Mouse (Mus musculus): Measurements from ENCODE around the gene Ccdc9. TPM values are rescaled to one million over a fixed set of nuclear protein-coding genes. Genes with fewer than 3 reads are reported as not detected.
"Not testable (repeated sequence)": the region's sequence is repeated elsewhere in the genome, so short reads cannot be mapped to it uniquely, and the experiment has no call there.

Ccdc9 gene
- total RNA-seq, 2 experiments from 2014 or later = 69.0 to 77.7 TPM

GRCm38 (mm10) chr7:16308093-16308492, 21.5 kb upstream of the Ccdc9 start, which contains the start of gene Bbc3:
Gene Bbc3, plus strand, starts transcription at chr7:16308393.
- not testable (repeated sequence) for DNase-seq

GRCm38 (mm10) chr7:16307141-16307540, 20.5 kb upstream of the Ccdc9 start:
- DNase-seq = not testable (repeated sequence)

GRCm38 (mm10) chr7:16299419-16300035, 12.9 kb upstream of the Ccdc9 start:
- peak; percentile 97 for DNase-seq

- no peak for DNase-seq
Measured at GRCm38 (mm10) chr7:16298927-16299326, 12.3 kb upstream of the Ccdc9 start.

GRCm38 (mm10) chr7:16297616-16298015, 11.0 kb upstream of the Ccdc9 start:
- DNase-seq = no peak

- peak; percentile 65 to 77 for DNase-seq
Measured at GRCm38 (mm10) chr7:16296766-16297390, 10.3 kb upstream of the Ccdc9 start.

GRCm38 (mm10) chr7:16296146-16296545, 9.6 kb upstream of the Ccdc9 start:
- DNase-seq = no peak

GRCm38 (mm10) chr7:16295321-16295900, 8.8 kb upstream of the Ccdc9 start:
- peak; percentile 77 to 82 for DNase-seq

- DNase-seq = peak; percentile 92 to 94
Measured at GRCm38 (mm10) chr7:16294837-16295236, 8.2 kb upstream of the Ccdc9 start.

GRCm38 (mm10) chr7:16294346-16294745, 7.8 kb upstream of the Ccdc9 start:
- DNase-seq = no peak

GRCm38 (mm10) chr7:16287791-16288190, 1.2 kb upstream of the Ccdc9 start:
- no peak for DNase-seq

- no peak for DNase-seq
Measured at GRCm38 (mm10) chr7:16287016-16287415, 421 bp upstream of the Ccdc9 start.

GRCm38 (mm10) chr7:16285450-16286025, 1.1 kb downstream of the Ccdc9 start:
- peak; percentile 37 to 40 for DNase-seq

GRCm38 (mm10) chr7:16284904-16285303, 1.7 kb downstream of the Ccdc9 start:
- DNase-seq = no peak

- no peak for DNase-seq
Measured at GRCm38 (mm10) chr7:16284001-16284400, 2.6 kb downstream of the Ccdc9 start.

GRCm38 (mm10) chr7:16282334-16282733, 4.3 kb downstream of the Ccdc9 start:
- no peak for DNase-seq

- no peak for DNase-seq
Measured at GRCm38 (mm10) chr7:16280721-16281120, 5.9 kb downstream of the Ccdc9 start.

- DNase-seq = no peak
Measured at GRCm38 (mm10) chr7:16274922-16275890, 11.4 kb downstream of the Ccdc9 start.

GRCm38 (mm10) chr7:16273766-16274140, 12.8 kb downstream of the Ccdc9 start:
- peak in 1 of 2 experiments; percentile 57 for DNase-seq

GRCm38 (mm10) chr7:16273081-16273765, 13.4 kb downstream of the Ccdc9 start, which contains the start of gene Inafm1:
Gene Inafm1, minus strand, starts transcription at chr7:16273617.
- peak; percentile 76 to 78 for DNase-seq

GRCm38 (mm10) chr7:16272681-16273080, 13.9 kb downstream of the Ccdc9 start:
- DNase-seq = peak; percentile 52 to 59

- no peak for DNase-seq
Measured at GRCm38 (mm10) chr7:16271139-16271538, 15.5 kb downstream of the Ccdc9 start.
